Mouse (Mus musculus) MEL (cell line): Measurements from ENCODE around the gene Abcc10. TPM values are rescaled to one million over a fixed set of nuclear protein-coding genes. Genes with fewer than 3 reads are reported as not detected.

Source experiments
- DNase-seq: peaks from one replicate; pipeline ENCODE4 v3.0.0; 2011; ENCODE audit warnings: low read depth, low spot score
- H3K27ac ChIP-seq: 2 replicates; pipeline ENCODE4 v1.5.1; 2012; ENCODE audit warnings: low read depth, mild to moderate bottlenecking, control low read depth, low read length, moderate library complexity; ENCODE audit not compliant: control insufficient read depth
- H3K27me3 ChIP-seq, 2 experiments: fragments of 150-350 bp in 1 of 2; sonication (generic) in 1 of 2; 2 replicates each; pipeline ENCODE4 v1.6.1; 2012; ENCODE audit warnings: low read length in 2 of 2, mild to moderate bottlenecking in 2 of 2, improper control_type of control experiment in 1 of 2, moderate library complexity in 1 of 2; ENCODE audit not compliant: insufficient read depth in 2 of 2, control insufficient read depth in 1 of 2
- H3K36me3 ChIP-seq, 2 experiments: 2 replicates each; pipeline ENCODE4 v1.6.1; 2012 to 2014; ENCODE audit warnings: low read length in 2 of 2, improper control_type of control experiment in 1 of 2, inconsistent platforms in 1 of 2, mild to moderate bottlenecking in 1 of 2; ENCODE audit not compliant: insufficient read depth in 2 of 2, control insufficient read depth in 1 of 2
- H3K4me1 ChIP-seq, 2 experiments: fragments of 150-350 bp in 1 of 2; sonication (generic) in 1 of 2; 2 replicates each; pipeline ENCODE4 v1.6.1; 2012; ENCODE audit warnings: low read length in 2 of 2, improper control_type of control experiment in 1 of 2, mild to moderate bottlenecking in 1 of 2; ENCODE audit not compliant: insufficient read depth in 2 of 2, control insufficient read depth in 1 of 2
- H3K4me3 ChIP-seq, 2 experiments: fragments of 150-350 bp in 1 of 2; sonication (generic) in 1 of 2; 2 replicates each; pipeline ENCODE4 v1.5.1; 2012; ENCODE audit warnings: low read depth in 2 of 2, low read length in 2 of 2, mild to moderate bottlenecking in 2 of 2, moderate library complexity in 2 of 2, control low read depth in 1 of 2, improper control_type of control experiment in 1 of 2; ENCODE audit not compliant: control insufficient read depth in 1 of 2, insufficient read depth in 1 of 2
- H3K79me2 ChIP-seq: 2 replicates; pipeline ENCODE4 v1.6.1; 2012; ENCODE audit warnings: mild to moderate bottlenecking, low read length, moderate library complexity; ENCODE audit not compliant: control insufficient read depth, poor library complexity, insufficient read depth
- H3K9ac ChIP-seq: 2 replicates; pipeline ENCODE4 v1.6.1; 2012; ENCODE audit warnings: low read depth, mild to moderate bottlenecking, control low read depth, low read length, moderate library complexity; ENCODE audit not compliant: control insufficient read depth, poor library complexity, severe bottlenecking
- H3K9me3 ChIP-seq: fragments of 150-350 bp; sonication (generic); replicated peaks from 2 replicates; pipeline ENCODE4 v1.6.1; 2012; ENCODE audit warnings: mild to moderate bottlenecking, low read length, improper control_type of control experiment, moderate library complexity; ENCODE audit not compliant: insufficient read depth
- BHLHE40 ChIP-seq: IDR thresholded peaks from 2 replicates; pipeline ENCODE4 v1.6.1; 2012; ENCODE audit warnings: low read depth, mild to moderate bottlenecking, inconsistent platforms, low read length, improper control_type of control experiment, borderline replicate concordance
- CHD1 ChIP-seq: IDR thresholded peaks from 2 replicates; pipeline ENCODE4 v1.6.1; 2012; ENCODE audit warnings: low read depth, mild to moderate bottlenecking, inconsistent platforms, low read length, improper control_type of control experiment
- CTCF ChIP-seq, 3 experiments: IDR thresholded peaks in 2 of 3; conservative IDR thresholded peaks in 1 of 3; 2 replicates each; pipeline ENCODE4 v1.5.1; 2011 to 2012; ENCODE audit warnings: low read length in 3 of 3, low read depth in 2 of 3, mild to moderate bottlenecking in 2 of 3, improper control_type of control experiment in 1 of 3, inconsistent platforms in 1 of 3, mixed read lengths in 1 of 3, moderate library complexity in 1 of 3; ENCODE audit not compliant: control insufficient read depth in 1 of 3, insufficient read depth in 1 of 3, poor library complexity in 1 of 3, severe bottlenecking in 1 of 3
- E2F4 ChIP-seq: IDR thresholded peaks from 2 replicates; pipeline ENCODE4 v1.6.1; 2011; ENCODE audit warnings: low read depth, low read length, improper control_type of control experiment, borderline replicate concordance
- ELF1 ChIP-seq: IDR thresholded peaks from 2 replicates; pipeline ENCODE4 v1.6.1; 2014; ENCODE audit warnings: low read depth, mild to moderate bottlenecking, inconsistent platforms, low read length, improper control_type of control experiment, moderate library complexity
- ETS1 ChIP-seq: IDR thresholded peaks from 2 replicates; pipeline ENCODE4 v1.6.1; 2012; ENCODE audit warnings: low read depth, mild to moderate bottlenecking, inconsistent platforms, low read length, improper control_type of control experiment, moderate library complexity
- GABPA ChIP-seq: IDR thresholded peaks from 2 replicates; pipeline ENCODE4 v1.6.1; 2012; ENCODE audit warnings: low read depth, mild to moderate bottlenecking, inconsistent platforms, low read length, improper control_type of control experiment, moderate library complexity
- HCFC1 ChIP-seq: IDR thresholded peaks from 2 replicates; pipeline ENCODE4 v1.6.1; 2012; ENCODE audit warnings: low read depth, mild to moderate bottlenecking, inconsistent platforms, low read length, improper control_type of control experiment, moderate library complexity
- MAFK ChIP-seq: IDR thresholded peaks from 2 replicates; pipeline ENCODE4 v1.6.1; 2011; ENCODE audit warnings: low read depth, mild to moderate bottlenecking, low read length, improper control_type of control experiment, borderline replicate concordance
- MAX ChIP-seq: IDR thresholded peaks from 2 replicates; pipeline ENCODE4 v1.6.1; 2011; ENCODE audit warnings: low read length, improper control_type of control experiment
- MAZ ChIP-seq: IDR thresholded peaks from 2 replicates; pipeline ENCODE4 v1.6.1; 2012; ENCODE audit warnings: low read depth, mild to moderate bottlenecking, inconsistent platforms, low read length, improper control_type of control experiment
- MEF2A ChIP-seq: IDR thresholded peaks from 2 replicates; pipeline ENCODE4 v1.6.1; 2014; ENCODE audit warnings: low read depth, mild to moderate bottlenecking, inconsistent platforms, low read length, improper control_type of control experiment; ENCODE audit not compliant: poor library complexity, insufficient replicate concordance, severe bottlenecking; ENCODE audit errors: extremely low read depth
- MYB ChIP-seq: IDR thresholded peaks from 2 replicates; pipeline ENCODE4 v1.6.1; 2011; ENCODE audit warnings: mild to moderate bottlenecking, low read depth, low read length, improper control_type of control experiment
- MYC ChIP-seq: IDR thresholded peaks from 2 replicates; pipeline ENCODE4 v1.6.1; 2011; ENCODE audit warnings: low read depth, mild to moderate bottlenecking, low read length, improper control_type of control experiment, moderate library complexity
- POLR2A ChIP-seq, 2 experiments: IDR thresholded peaks; 2 replicates each; pipeline ENCODE4 v1.6.1; 2011 to 2012; ENCODE audit warnings: low read length in 2 of 2, mild to moderate bottlenecking in 2 of 2, control low read depth in 1 of 2, improper control_type of control experiment in 1 of 2, low read depth in 1 of 2, moderate library complexity in 1 of 2; ENCODE audit not compliant: control insufficient read depth in 1 of 2, insufficient read depth in 1 of 2, poor library complexity in 1 of 2
- POLR2AphosphoS2 ChIP-seq: IDR thresholded peaks from 2 replicates; pipeline ENCODE4 v1.6.1; 2011; ENCODE audit warnings: low read length, improper control_type of control experiment
- POLR2AphosphoS5 ChIP-seq: IDR thresholded peaks from 2 replicates; pipeline ENCODE4 v1.6.1; 2012; ENCODE audit warnings: low read depth, borderline replicate concordance, mild to moderate bottlenecking, inconsistent platforms, low read length, moderate library complexity, mixed read lengths
- SIN3A ChIP-seq: IDR thresholded peaks from 2 replicates; pipeline ENCODE4 v1.6.1; 2012; ENCODE audit warnings: low read length, improper control_type of control experiment, inconsistent platforms
- TBP ChIP-seq: IDR thresholded peaks from 2 replicates; pipeline ENCODE4 v1.8.0; 2011; ENCODE audit warnings: low read depth, low read length, improper control_type of control experiment
- TCF12 ChIP-seq: IDR thresholded peaks from 2 replicates; pipeline ENCODE4 v1.6.1; 2014; ENCODE audit warnings: low read depth, mild to moderate bottlenecking, inconsistent platforms, low read length, improper control_type of control experiment, moderate library complexity
- polyA plus RNA-seq, 2 experiments: library from polyadenylated mRNA; stranded (reverse) in 1 of 2; unstranded in 1 of 2; fragments of >175 nt in 1 of 2; fragments of >200 nt in 1 of 2; gene quantifications; 2 replicates each; pipeline versions ENCODE4 v1.2.1 to v1.2.4; 2012; ENCODE audit warnings: low replicate concordance in 2 of 2, low read depth in 1 of 2; ENCODE audit not compliant: insufficient read length in 2 of 2, insufficient read depth in 1 of 2, missing spikeins in 1 of 2
- total RNA-seq: library from RNA; depleted of rRNA; stranded (reverse); fragments of 300-350 nt; gene quantifications from 2 replicates; pipeline ENCODE4 v1.2.3, GENCODE M21; 2012

The Abcc10 gene
- total and polyA plus RNA-seq, 3 experiments, result 4.0 to 6.2 TPM; not detected in 1

GRCm38 (mm10) chr17:46310515-46310914 is 17.6 kb downstream of the Abcc10 start:
- Histone ChIP-seq H3K27ac (no peak overlapping the region), H3K9ac (no peak overlapping the region), H3K36me3 (no peaks in the 10 kb centered on the region), H3K79me2 (no peaks in the 10 kb centered on the region), H3K27me3 (no peaks in the 10 kb centered on the region), H3K4me1 (no peaks in the 10 kb centered on the region), H3K4me3 (no peak overlapping the region), H3K9me3 (no peaks in the 10 kb centered on the region)
- no peak for TF ChIP-seq MAZ
- TF ChIP-seq MAX, result no peak
- no peak for DNase-seq

- TF ChIP-seq MEF2A (no peak), GABPA (no peak), ETS1 (no peak), HCFC1 (no peak)
- H3K27me3 ChIP-seq, result no peaks in the 10 kb centered on the region
- H3K9me3 ChIP-seq, result no peaks in the 10 kb centered on the region
- H3K4me1 ChIP-seq, result no peaks in the 10 kb centered on the region
- H3K27ac ChIP-seq, result no peak overlapping the region
- H3K4me3 ChIP-seq, result no peak overlapping the region
- no peaks in the 10 kb centered on the region for H3K36me3 ChIP-seq
- H3K9ac ChIP-seq, result no peak overlapping the region
- no peak for DNase-seq
- H3K79me2 ChIP-seq, result no peaks in the 10 kb centered on the region
Observed at GRCm38 (mm10) chr17:46309835-46310234, 18.3 kb downstream of the Abcc10 start.

- no peaks in the 10 kb centered on the region for H3K36me3 ChIP-seq
- no peak overlapping the region for H3K4me3 ChIP-seq
- H3K27ac ChIP-seq, result no peak overlapping the region
- no peaks in the 10 kb centered on the region for H3K9me3 ChIP-seq
- no peaks in the 10 kb centered on the region for H3K27me3 ChIP-seq
- no peak overlapping the region for H3K9ac ChIP-seq
- no peak for DNase-seq
- no peak for TF ChIP-seq SIN3A
- no peak for TF ChIP-seq MAX
- TF ChIP-seq GABPA, result no peak
- TF ChIP-seq POLR2A (IDR thresholded peaks at IDR 0.05; ENCODE audit: control insufficient read depth in 1 of 2, insufficient read depth in 1 of 2, low read depth in 1 of 2, low read length in 2 of 2, poor library complexity in 1 of 2), result no peak
- TF ChIP-seq MYC, result no peak
- no peak for TF ChIP-seq MYB
- no peak for TF ChIP-seq MEF2A
- no peak for TF ChIP-seq POLR2AphosphoS5
- TF ChIP-seq BHLHE40, result no peak
- TF ChIP-seq CTCF (IDR thresholded peaks at IDR 0.05 in 2 of 3, conservative IDR thresholded peaks at IDR 0.05 in 1 of 3; ENCODE audit: control insufficient read depth in 1 of 3, insufficient read depth in 1 of 3, low read depth in 2 of 3, low read length in 3 of 3, poor library complexity in 1 of 3, severe bottlenecking in 1 of 3), result no peak
- no peak for TF ChIP-seq MAFK
- TF ChIP-seq E2F4, result no peak
- no peak for TF ChIP-seq TCF12
- TF ChIP-seq CHD1, result no peak
- TF ChIP-seq POLR2AphosphoS2, result no peak
- no peak for TF ChIP-seq TBP
- TF ChIP-seq ELF1, result no peak
- H3K4me1 ChIP-seq, result no peaks in the 10 kb centered on the region
- H3K79me2 ChIP-seq, result no peaks in the 10 kb centered on the region
Observed at GRCm38 (mm10) chr17:46306956-46307355, 21.2 kb downstream of the Abcc10 start.
